Mouse (Mus musculus): ENCODE data around the gene Trim65. TPM values are rescaled to one million over a fixed set of nuclear protein-coding genes. Genes with fewer than 3 reads are reported as not detected.

The Trim65 gene
- polyA plus RNA-seq, 1 experiment: 13.3 TPM

DNA sequence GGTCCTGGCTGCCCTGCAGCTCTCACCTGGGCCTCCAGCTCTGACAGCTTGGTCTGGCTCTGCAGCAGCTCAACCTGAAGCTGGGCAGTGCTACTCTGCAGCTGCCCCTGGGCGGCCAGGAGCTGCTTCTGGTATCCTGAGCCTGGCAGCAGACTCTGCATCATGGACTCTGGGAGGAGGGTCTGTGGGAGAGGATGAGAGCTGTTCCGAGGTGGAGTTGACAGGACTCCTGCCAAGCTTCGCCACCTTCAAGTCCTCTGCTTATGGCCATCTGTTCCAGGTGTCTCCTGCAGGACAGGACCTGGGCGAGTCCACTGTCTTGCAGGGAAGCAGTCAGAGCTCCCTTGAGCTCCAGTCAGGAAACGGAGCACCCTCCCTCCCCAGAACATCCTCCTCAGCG is 18.4 kb upstream of the Trim65 start:
- Histone ChIP-seq H3K36me3 (ENCODE audit: control insufficient read depth, insufficient read depth, low read length) (peaks cover 13% of the 10 kb centered on the region), H3K27ac (ENCODE audit: insufficient read depth, low read depth, low read length) (no peak overlapping the region), H3K27me3 (ENCODE audit: control insufficient read depth, insufficient read depth, low read length) (no peaks in the 10 kb centered on the region), H3K4me1 (ENCODE audit: control insufficient read depth, insufficient read depth, insufficient read length, low read length) (no peaks in the 10 kb centered on the region; the same call in 1 of the 2 replicates), H3K4me3 (ENCODE audit: low read depth, low read length) (no peak overlapping the region)
- TF ChIP-seq CTCF (IDR thresholded peaks at IDR 0.05; ENCODE audit: extremely low read depth, insufficient read length, insufficient replicate concordance, low read depth, low read length) (no peak), POLR2A (IDR thresholded peaks at IDR 0.05; ENCODE audit: low read depth, low read length) (no peak)
- WGBS: 92% methylated on average over 6 of the region's 6 CpGs

GRCm38 (mm10) chr11:116148761-116149221 is 17.9 kb upstream of the Trim65 start:
- TF ChIP-seq POLR2A (IDR thresholded peaks at IDR 0.05; ENCODE audit: low read depth, low read length) (no peak), CTCF (IDR thresholded peaks at IDR 0.05; ENCODE audit: extremely low read depth, insufficient read length, insufficient replicate concordance, low read depth, low read length) (no peak)
- 82% methylated on average over 20 of the region's 20 CpGs for WGBS

GRCm38 (mm10) chr11:116146294-116146985 is 15.5 kb upstream of the Trim65 start:
- H3K36me3 ChIP-seq (ENCODE audit: control insufficient read depth, insufficient read depth, low read length): peaks cover 11% of the 10 kb centered on the region; the same call in 1 of the 2 replicates
- H3K4me1 ChIP-seq (ENCODE audit: control insufficient read depth, insufficient read depth, insufficient read length, low read length): no peaks in the 10 kb centered on the region; the same call in 1 of the 2 replicates
- H3K27me3 ChIP-seq (ENCODE audit: control insufficient read depth, insufficient read depth, low read length): no peaks in the 10 kb centered on the region
- no peak overlapping the region for H3K4me3 ChIP-seq (ENCODE audit: low read depth, low read length)
- TF ChIP-seq CTCF (IDR thresholded peaks at IDR 0.05; ENCODE audit: extremely low read depth, insufficient read length, insufficient replicate concordance, low read depth, low read length): no peak
- no peak for TF ChIP-seq POLR2A (IDR thresholded peaks at IDR 0.05; ENCODE audit: low read depth, low read length)
- H3K27ac ChIP-seq (ENCODE audit: insufficient read depth, low read depth, low read length): no peak overlapping the region
- WGBS: 86% methylated on average over 25 of the region's 25 CpGs

More at GRCm38 (mm10) chr11:116148761-116149221, 17.9 kb upstream of the Trim65 start:
- no peak overlapping the region for H3K27ac ChIP-seq (ENCODE audit: insufficient read depth, low read depth, low read length)
- H3K4me1 ChIP-seq (ENCODE audit: control insufficient read depth, insufficient read depth, insufficient read length, low read length): no peaks in the 10 kb centered on the region; the same call in 1 of the 2 replicates
- H3K27me3 ChIP-seq (ENCODE audit: control insufficient read depth, insufficient read depth, low read length): no peaks in the 10 kb centered on the region
- H3K4me3 ChIP-seq (ENCODE audit: low read depth, low read length): no peak overlapping the region
- peaks cover 13% of the 10 kb centered on the region for H3K36me3 ChIP-seq (ENCODE audit: control insufficient read depth, insufficient read depth, low read length)

GRCm38 (mm10) chr11:116145481-116146293 is 14.8 kb upstream of the Trim65 start:
- Histone ChIP-seq H3K4me3 (ENCODE audit: low read depth, low read length) (no peak overlapping the region), H3K4me1 (ENCODE audit: control insufficient read depth, insufficient read depth, insufficient read length, low read length) (no peaks in the 10 kb centered on the region; the same call in 1 of the 2 replicates), H3K36me3 (ENCODE audit: control insufficient read depth, insufficient read depth, low read length) (peaks cover 11% of the 10 kb centered on the region; the same call in 1 of the 2 replicates), H3K27me3 (ENCODE audit: control insufficient read depth, insufficient read depth, low read length) (no peaks in the 10 kb centered on the region), H3K27ac (ENCODE audit: insufficient read depth, low read depth, low read length) (no peak overlapping the region)
- WGBS: 81% methylated on average over 18 of the region's 18 CpGs
- no peak for TF ChIP-seq POLR2A (IDR thresholded peaks at IDR 0.05; ENCODE audit: low read depth, low read length)
- TF ChIP-seq CTCF (IDR thresholded peaks at IDR 0.05; ENCODE audit: extremely low read depth, insufficient read length, insufficient replicate concordance, low read depth, low read length): no peak

- Histone ChIP-seq H3K27me3 (ENCODE audit: control insufficient read depth, insufficient read depth, low read length) (no peaks in the 10 kb centered on the region), H3K36me3 (ENCODE audit: control insufficient read depth, insufficient read depth, low read length) (peaks cover 11% of the 10 kb centered on the region; the same call in 1 of the 2 replicates), H3K4me3 (ENCODE audit: low read depth, low read length) (no peak overlapping the region), H3K4me1 (ENCODE audit: control insufficient read depth, insufficient read depth, insufficient read length, low read length) (peaks cover 6% of the 10 kb centered on the region), H3K27ac (ENCODE audit: insufficient read depth, low read depth, low read length) (no peak overlapping the region)
- no peak for TF ChIP-seq CTCF (IDR thresholded peaks at IDR 0.05; ENCODE audit: extremely low read depth, insufficient read length, insufficient replicate concordance, low read depth, low read length)
- TF ChIP-seq POLR2A (IDR thresholded peaks at IDR 0.05; ENCODE audit: low read depth, low read length): no peak
- 88% methylated on average over 3 of the region's 3 CpGs for WGBS
Measured at GRCm38 (mm10) chr11:116143468-116143867, 12.5 kb upstream of the Trim65 start.

DNA sequence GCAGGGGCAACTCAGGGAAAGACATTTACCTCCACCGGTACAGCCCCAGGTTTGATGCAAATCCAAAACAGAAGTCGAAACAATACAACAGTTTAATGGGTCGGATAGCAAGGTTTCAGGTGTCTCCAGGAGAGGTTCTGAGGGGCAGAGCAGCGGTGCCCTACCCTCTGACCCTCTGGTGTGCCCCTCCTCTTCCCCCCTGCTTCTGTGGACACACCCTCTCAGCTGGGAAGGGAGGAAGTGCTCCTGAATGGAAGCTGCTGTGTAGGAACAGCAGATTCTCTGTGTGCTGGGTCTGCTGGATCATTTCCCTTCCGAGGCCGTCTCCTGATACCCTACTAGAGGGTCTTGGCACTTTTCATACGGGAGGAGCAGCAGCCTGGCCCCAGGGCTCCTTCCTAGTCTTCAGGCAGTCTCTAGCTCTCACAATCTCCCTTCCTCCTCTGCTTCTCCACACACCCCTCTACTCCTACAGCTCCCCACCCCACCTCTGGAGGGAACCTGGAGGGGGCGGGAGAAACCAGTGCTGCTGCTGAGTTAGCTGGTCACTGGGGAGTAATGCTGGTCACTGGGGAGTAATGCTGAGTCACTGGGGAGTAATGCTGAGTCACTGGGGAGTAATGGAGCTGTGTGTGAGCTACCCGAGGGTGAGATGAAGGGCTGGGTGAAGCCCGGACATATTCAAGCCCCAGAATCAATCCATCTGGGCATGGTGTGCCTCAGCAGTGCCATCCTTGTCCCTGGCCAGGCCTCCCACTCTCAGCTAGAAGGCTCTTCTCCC is 11.5 kb upstream of the Trim65 start:
- TF ChIP-seq POLR2A (IDR thresholded peaks at IDR 0.05; ENCODE audit: low read depth, low read length) (no peak), CTCF (IDR thresholded peaks at IDR 0.05; ENCODE audit: extremely low read depth, insufficient read length, insufficient replicate concordance, low read depth, low read length) (no peak)
- H3K4me1 ChIP-seq (ENCODE audit: control insufficient read depth, insufficient read depth, insufficient read length, low read length): peaks cover 8% of the 10 kb centered on the region
- H3K27ac ChIP-seq (ENCODE audit: insufficient read depth, low read depth, low read length): no peak overlapping the region
- WGBS: 79% methylated on average over 10 of the region's 10 CpGs
- no peak overlapping the region for H3K4me3 ChIP-seq (ENCODE audit: low read depth, low read length)
- no peaks in the 10 kb centered on the region for H3K27me3 ChIP-seq (ENCODE audit: control insufficient read depth, insufficient read depth, low read length)
- peaks cover 9% of the 10 kb centered on the region; the same call in 1 of the 2 replicates for H3K36me3 ChIP-seq (ENCODE audit: control insufficient read depth, insufficient read depth, low read length)
